Mouse (Mus musculus) forebrain, embryonic 12.5 days (tissue): ENCODE measurements around the gene Ak8. TPM values are rescaled to one million over a fixed set of nuclear protein-coding genes. Genes with fewer than 3 reads are reported as not detected.

Source experiments
- ATAC-seq: fragments of 200-750 bp; cut with Nextera tagmentation; 2 replicates; pipeline ENCODE4 v1.8.0; 2017; ENCODE audit warnings: moderate TSS enrichment; ENCODE audit not compliant: low FRiP score
- H3K27ac ChIP-seq: fragments of 300-500 bp; sonication (generic); 2 replicates; pipeline ENCODE4 v1.5.1; 2016; ENCODE audit warnings: mild to moderate bottlenecking
- H3K27me3 ChIP-seq: fragments of 300-500 bp; sonication (generic); 2 replicates; pipeline ENCODE4 v1.6.1; 2016; ENCODE audit warnings: mild to moderate bottlenecking
- H3K36me3 ChIP-seq: fragments of 300-500 bp; sonication (generic); replicated peaks from 2 replicates; pipeline ENCODE4 v1.6.1; 2016; ENCODE audit warnings: mild to moderate bottlenecking
- H3K4me1 ChIP-seq: fragments of 300-500 bp; sonication (generic); 2 replicates; pipeline ENCODE4 v1.6.1; 2016
- H3K4me2 ChIP-seq: fragments of 300-500 bp; sonication (generic); 2 replicates; pipeline ENCODE4 v1.6.1; 2016; ENCODE audit warnings: mild to moderate bottlenecking, moderate library complexity
- H3K4me3 ChIP-seq: fragments of 300-500 bp; sonication (generic); replicated peaks from 2 replicates; pipeline ENCODE4 v1.5.1; 2016; ENCODE audit warnings: mild to moderate bottlenecking
- H3K9ac ChIP-seq: fragments of 300-500 bp; sonication (generic); 2 replicates; pipeline ENCODE4 v1.6.1; 2016; ENCODE audit warnings: mild to moderate bottlenecking
- H3K9me3 ChIP-seq: fragments of 300-500 bp; sonication (generic); 2 replicates; pipeline ENCODE4 v1.6.1; 2016
- WGBS: fragments of 180-500 bp; shearing (Covaris S2); methylation state at CpG from one replicate; pipeline ENCODE4 v1.1.7; 2016; 5-methylcytosine and 5-hydroxymethylcytosine counted together
- microRNA-seq: library from miRNA; unstranded; fragments of <30 nt; microRNA quantifications from one replicate; pipeline ENCODE4, GENCODE M21; 2017
- polyA plus RNA-seq: library from polyadenylated mRNA; unstranded; fragments of >200 nt; fragmentation: Nextera tagmentation; extraction: Ambion mirVana; gene quantifications from 2 replicates; pipeline ENCODE4 v1.2.1, GENCODE M21; 2016

Ak8 gene
- polyA plus RNA-seq, 1 experiment from 2014 or later = 0.75 TPM

DNA sequence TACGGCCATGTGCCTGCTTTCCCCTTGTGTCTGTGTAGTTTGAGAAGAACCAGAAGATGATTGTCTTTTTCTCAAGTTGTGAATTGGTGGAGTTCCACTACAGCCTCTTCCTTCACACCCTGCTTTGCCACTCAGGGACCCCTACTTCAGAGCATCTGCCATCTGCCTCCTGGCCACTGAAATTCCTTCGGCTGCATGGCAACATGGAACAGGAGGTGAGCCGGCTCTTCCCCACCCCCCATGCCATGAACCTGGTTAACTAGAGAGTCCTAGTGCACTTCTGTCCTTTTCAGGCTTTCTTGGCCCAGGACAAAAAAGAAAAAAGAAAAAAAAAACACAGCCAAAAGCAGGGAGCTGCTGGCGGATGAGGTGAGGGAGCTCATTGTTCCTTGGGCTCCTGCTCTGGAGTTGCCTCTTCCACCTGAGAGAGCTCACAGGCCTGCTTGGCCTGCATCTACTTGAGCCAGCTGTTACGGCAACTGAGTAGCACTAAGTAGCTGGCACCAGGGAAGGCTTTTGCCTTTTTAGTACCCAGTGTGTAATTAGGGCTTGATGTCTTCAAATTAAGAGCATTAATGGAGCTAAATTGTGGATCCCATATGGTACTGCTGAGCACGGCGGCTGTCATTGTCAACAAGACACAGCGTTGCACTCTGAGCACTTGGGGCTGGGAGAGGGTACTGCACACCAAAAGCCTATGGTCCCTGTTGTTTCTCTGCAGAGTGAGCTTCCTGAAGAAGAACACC lies 160.9 kb downstream of the Ak8 start:
- Histone ChIP-seq H3K36me3 (peaks cover 72% of the 10 kb centered on the region), H3K4me2 (no peak overlapping the region), H3K4me1 (no peaks in the 10 kb centered on the region), H3K4me3 (no peak overlapping the region), H3K27me3 (no peaks in the 10 kb centered on the region), H3K27ac (no peak overlapping the region), H3K9me3 (no peaks in the 10 kb centered on the region), H3K9ac (no peak overlapping the region)
- ATAC-seq = no peak
- 84% methylated on average over 8 of the region's 8 CpGs for WGBS

Small RNA genes lying within 50 kb of the gene (microRNA-seq; reads per million reads assigned to microRNA genes)
- 1.7 reads per million for gene Mir3088

Other genes starting within 250 kb of the Ak8 start
- 1.3 and 2.3 TPM in 2 replicates for gene 1700007K13Rik, start 233.8 kb upstream of the Ak8 start, polyA plus RNA-seq
- 58.0 and 58.1 TPM in 2 replicates for gene Mrps2, start 232.1 kb upstream of the Ak8 start, polyA plus RNA-seq
- gene Gbgt1, start 203.3 kb upstream of the Ak8 start, polyA plus RNA-seq = 0.32 TPM in 2 replicates
- gene Gm10134, start 194.1 kb upstream of the Ak8 start, polyA plus RNA-seq = 0.61 and 0.64 TPM in 2 replicates
- gene Ralgds, start 187.0 kb upstream of the Ak8 start, polyA plus RNA-seq = 55.2 and 62.6 TPM in 2 replicates
- not detected in 2 replicates for gene Cel, start 136.8 kb upstream of the Ak8 start, polyA plus RNA-seq
- gene Gtf3c5, start 116.4 kb upstream of the Ak8 start, polyA plus RNA-seq = 46.9 and 50.9 TPM in 2 replicates
- gene Gfi1b, start 78.2 kb upstream of the Ak8 start, polyA plus RNA-seq = 0.77 and 2.0 TPM in 2 replicates
- 27.7 and 31.7 TPM in 2 replicates for gene Tsc1, start 58.9 kb upstream of the Ak8 start, polyA plus RNA-seq
- 1.5 and 1.7 TPM in 2 replicates for gene Spaca9, start 437 bp upstream of the Ak8 start, polyA plus RNA-seq
- gene Gtf3c4, start 140.2 kb downstream of the Ak8 start, polyA plus RNA-seq = 31.0 and 33.4 TPM in 2 replicates
- 18.8 TPM in 2 replicates for gene Ddx31, start 140.2 kb downstream of the Ak8 start, polyA plus RNA-seq
- gene Barhl1, start 216.5 kb downstream of the Ak8 start, polyA plus RNA-seq = 4.4 and 5.7 TPM in 2 replicates